Mouse (Mus musculus) left cerebral cortex, adult 18-20 months (tissue): ENCODE data around the gene Lin28a. TPM values are rescaled to one million over a fixed set of nuclear protein-coding genes. Genes with fewer than 3 reads are reported as not detected.
A peak's percentile ranks its signal among the peaks of the same experiment; 100 is the strongest.
"Not testable (repeated sequence)": the region's sequence is repeated elsewhere in the genome, so short reads cannot be mapped to it uniquely, and the experiment has no call there.

Experiments
- DNase-seq, 2 experiments: peaks; one replicate each; pipeline ENCODE4 v3.0.0; 2021 to 2022; ENCODE audit warnings: low spot score in 2 of 2, mixed read lengths in 1 of 2
- total RNA-seq, 2 experiments: library from RNA; stranded (reverse); gene quantifications; 2 replicates each; pipeline ENCODE4 v1.2.3; 2021

Lin28a gene
- total RNA-seq, 2 experiments from 2014 or later = not detected

GRCm38 (mm10) chr4:134019210-134019609, 569 bp upstream of the Lin28a start:
- DNase-seq = no peak

- no peak for DNase-seq
Measured at GRCm38 (mm10) chr4:134018038-134018778, 433 bp downstream of the Lin28a start.

GRCm38 (mm10) chr4:134017201-134017865, 1.3 kb downstream of the Lin28a start:
- DNase-seq = no peak

- no peak for DNase-seq
Measured at GRCm38 (mm10) chr4:134016767-134017166, 1.9 kb downstream of the Lin28a start.

GRCm38 (mm10) chr4:134016208-134016607, 2.4 kb downstream of the Lin28a start:
- DNase-seq = no peak

- DNase-seq = no peak
Measured at GRCm38 (mm10) chr4:134012858-134013528, 5.6 kb downstream of the Lin28a start.

GRCm38 (mm10) chr4:134011450-134012414, 6.9 kb downstream of the Lin28a start:
- DNase-seq = no peak

- no peak for DNase-seq
Measured at GRCm38 (mm10) chr4:134009709-134010108, 8.9 kb downstream of the Lin28a start.

GRCm38 (mm10) chr4:134006845-134007244, 11.8 kb downstream of the Lin28a start:
- DNase-seq = no peak

GRCm38 (mm10) chr4:134005581-134006358, 12.9 kb downstream of the Lin28a start:
- DNase-seq = no peak

GRCm38 (mm10) chr4:134002903-134003302, 15.7 kb downstream of the Lin28a start:
- no peak for DNase-seq

- DNase-seq = no peak
Measured at GRCm38 (mm10) chr4:134002246-134002645, 16.4 kb downstream of the Lin28a start.

GRCm38 (mm10) chr4:134001710-134002109, 16.9 kb downstream of the Lin28a start:
- no peak for DNase-seq

- DNase-seq = peak; percentile 95 to 96
Measured at GRCm38 (mm10) chr4:134000466-134001438, 17.9 kb downstream of the Lin28a start, which contains the start of gene Dhdds. TSS of gene Dhdds (minus strand) at chr4:134000918.

GRCm38 (mm10) chr4:133994697-133995096, 23.9 kb downstream of the Lin28a start:
- no peak for DNase-seq

- DNase-seq = no peak
Measured at GRCm38 (mm10) chr4:133991087-133991660, 27.5 kb downstream of the Lin28a start.

GRCm38 (mm10) chr4:133990035-133990434, 28.6 kb downstream of the Lin28a start:
- no peak for DNase-seq

GRCm38 (mm10) chr4:133988289-133988688, 30.4 kb downstream of the Lin28a start:
- DNase-seq = not testable (repeated sequence)
